Mouse (Mus musculus) MN1 (cell line): ENCODE data around the gene Zfyve16.

Experiments used
- DNase-seq: peaks from one replicate; pipeline ENCODE4 v3.0.0-alpha.2; 2016; ENCODE audit warnings: low spot score

The Zfyve16 gene

GRCm38 (mm10) chr13:92467891-92468290 lies 62.8 kb downstream of the Zfyve16 start:
- DNase-seq, result no peak

- DNase-seq, result no peak
These were observed 66.0 kb downstream of the Zfyve16 start for GRCm38 (mm10) chr13:92464698-92465097.

GRCm38 (mm10) chr13:92446872-92447271 lies 83.8 kb downstream of the Zfyve16 start:
- no peak for DNase-seq

GRCm38 (mm10) chr13:92440286-92440685 lies 90.4 kb downstream of the Zfyve16 start:
- no peak for DNase-seq

GRCm38 (mm10) chr13:92438656-92439055 lies 92.0 kb downstream of the Zfyve16 start:
- no peak for DNase-seq
